Mouse (Mus musculus): ENCODE results near the gene Cdh4. TPM values are rescaled to one million over a fixed set of nuclear protein-coding genes. Genes with fewer than 3 reads are reported as not detected.
A peak's percentile ranks its signal among the peaks of the same experiment; 100 is the strongest.

Gene Cdh4
- polyA plus RNA-seq, 1 experiment from 2014 or later, result 3.7 TPM

DNA sequence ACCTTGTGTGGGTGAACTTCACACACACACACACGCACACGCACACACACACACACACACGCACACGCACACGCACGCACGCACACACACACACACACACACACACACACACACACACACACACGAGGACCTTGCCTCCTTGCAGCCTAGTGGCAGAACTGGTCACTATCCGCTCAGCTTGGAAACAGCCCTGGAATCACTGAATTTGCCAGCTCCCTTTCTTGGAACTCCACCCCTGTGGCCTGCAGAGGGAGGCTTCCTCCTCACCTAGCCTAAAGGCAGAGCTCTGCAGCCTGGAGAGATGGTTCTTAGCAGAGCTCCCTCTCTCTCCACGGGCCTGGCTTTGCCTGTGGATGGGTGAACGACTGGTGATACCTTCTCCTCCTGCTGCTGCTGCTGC lies 1.7 kb downstream of the Cdh4 start:
- H3K4me3 ChIP-seq (ENCODE audit: low read depth, low read length), result peak overlapping the region; percentile 63
- H3K4me2 ChIP-seq (ENCODE audit: low read depth, low read length), result peak overlapping the region; percentile 97
- WGBS, result 21% methylated on average over 11 of the region's 11 CpGs
- peak; percentile 24 for DNase-seq (ENCODE audit: low spot score)
- no peak overlapping the region; the same call in 1 of the 2 replicates for H3K9ac ChIP-seq (replicated peaks; ENCODE audit: low read length)
- no peaks in the 10 kb centered on the region for H3K36me3 ChIP-seq (replicated peaks; ENCODE audit: control insufficient read depth, insufficient read depth, low read depth, low read length)
- peaks cover 2% of the 10 kb centered on the region for H3K4me1 ChIP-seq (ENCODE audit: control insufficient read depth, insufficient read depth, low read length)
- no peak overlapping the region for H3K27ac ChIP-seq (replicated peaks; ENCODE audit: low read depth, low read length)
- no peak for ATAC-seq (replicated peaks; ENCODE audit: insufficient number of reproducible peaks, low FRiP score, low TSS enrichment, low read depth)
- H3K27me3 ChIP-seq (ENCODE audit: control insufficient read depth, insufficient read depth, low read length), result peaks cover 12% of the 10 kb centered on the region
- H3K9me3 ChIP-seq (replicated peaks; ENCODE audit: control insufficient read depth, low read length), result no peaks in the 10 kb centered on the region

GRCm38 (mm10) chr2:179448256-179448655 lies 6.0 kb downstream of the Cdh4 start:
- no peak for DNase-seq (ENCODE audit: low spot score)
- H3K36me3 ChIP-seq (replicated peaks; ENCODE audit: control insufficient read depth, insufficient read depth, low read depth, low read length), result no peaks in the 10 kb centered on the region

GRCm38 (mm10) chr2:179449018-179449417 lies 6.8 kb downstream of the Cdh4 start:
- no peaks in the 10 kb centered on the region for H3K36me3 ChIP-seq (replicated peaks; ENCODE audit: control insufficient read depth, insufficient read depth, low read depth, low read length)
- no peaks in the 10 kb centered on the region; the same call in 1 of the 2 replicates for H3K4me1 ChIP-seq (ENCODE audit: control insufficient read depth, insufficient read depth, low read length)
- H3K4me3 ChIP-seq (ENCODE audit: low read depth, low read length), result no peak overlapping the region
- H3K27me3 ChIP-seq (ENCODE audit: control insufficient read depth, insufficient read depth, low read length), result peaks cover 10% of the 10 kb centered on the region
- 96% methylated on average over 1 of the region's 1 CpGs for WGBS
- no peak overlapping the region for H3K9ac ChIP-seq (replicated peaks; ENCODE audit: low read length)
- ATAC-seq (replicated peaks; ENCODE audit: insufficient number of reproducible peaks, low FRiP score, low TSS enrichment, low read depth), result no peak
- no peak overlapping the region for H3K27ac ChIP-seq (replicated peaks; ENCODE audit: low read depth, low read length)
- no peak for DNase-seq (ENCODE audit: low spot score)
- H3K9me3 ChIP-seq (replicated peaks; ENCODE audit: control insufficient read depth, low read length), result no peaks in the 10 kb centered on the region
- no peak overlapping the region for H3K4me2 ChIP-seq (ENCODE audit: low read depth, low read length)

More at GRCm38 (mm10) chr2:179448256-179448655, 6.0 kb downstream of the Cdh4 start:
- no peak overlapping the region for H3K9ac ChIP-seq (replicated peaks; ENCODE audit: low read length)
- no peak for ATAC-seq (replicated peaks; ENCODE audit: insufficient number of reproducible peaks, low FRiP score, low TSS enrichment, low read depth)
- no peak overlapping the region for H3K27ac ChIP-seq (replicated peaks; ENCODE audit: low read depth, low read length)
- H3K27me3 ChIP-seq (ENCODE audit: control insufficient read depth, insufficient read depth, low read length), result peaks cover 12% of the 10 kb centered on the region
- H3K4me2 ChIP-seq (ENCODE audit: low read depth, low read length), result no peak overlapping the region
- no peaks in the 10 kb centered on the region for H3K9me3 ChIP-seq (replicated peaks; ENCODE audit: control insufficient read depth, low read length)
- H3K4me1 ChIP-seq (ENCODE audit: control insufficient read depth, insufficient read depth, low read length), result no peaks in the 10 kb centered on the region; the same call in 1 of the 2 replicates
- H3K4me3 ChIP-seq (ENCODE audit: low read depth, low read length), result no peak overlapping the region
- WGBS, result 94% methylated on average over 4 of the region's 4 CpGs

GRCm38 (mm10) chr2:179459196-179459595 lies 17.0 kb downstream of the Cdh4 start:
- Histone ChIP-seq H3K27me3 (ENCODE audit: control insufficient read depth, insufficient read depth, low read length) (no peaks in the 10 kb centered on the region), H3K27ac (replicated peaks; ENCODE audit: low read depth, low read length) (no peak overlapping the region), H3K9ac (replicated peaks; ENCODE audit: low read length) (no peak overlapping the region), H3K4me3 (ENCODE audit: low read depth, low read length) (no peak overlapping the region), H3K4me2 (ENCODE audit: low read depth, low read length) (no peak overlapping the region), H3K4me1 (ENCODE audit: control insufficient read depth, insufficient read depth, low read length) (no peaks in the 10 kb centered on the region), H3K36me3 (replicated peaks; ENCODE audit: control insufficient read depth, insufficient read depth, low read depth, low read length) (no peaks in the 10 kb centered on the region), H3K9me3 (replicated peaks; ENCODE audit: control insufficient read depth, low read length) (peaks cover 16% of the 10 kb centered on the region)
- DNase-seq (ENCODE audit: low spot score) (no peak), ATAC-seq (replicated peaks; ENCODE audit: insufficient number of reproducible peaks, low FRiP score, low TSS enrichment, low read depth) (no peak)
- 85% methylated on average over 4 of the region's 4 CpGs for WGBS

DNA sequence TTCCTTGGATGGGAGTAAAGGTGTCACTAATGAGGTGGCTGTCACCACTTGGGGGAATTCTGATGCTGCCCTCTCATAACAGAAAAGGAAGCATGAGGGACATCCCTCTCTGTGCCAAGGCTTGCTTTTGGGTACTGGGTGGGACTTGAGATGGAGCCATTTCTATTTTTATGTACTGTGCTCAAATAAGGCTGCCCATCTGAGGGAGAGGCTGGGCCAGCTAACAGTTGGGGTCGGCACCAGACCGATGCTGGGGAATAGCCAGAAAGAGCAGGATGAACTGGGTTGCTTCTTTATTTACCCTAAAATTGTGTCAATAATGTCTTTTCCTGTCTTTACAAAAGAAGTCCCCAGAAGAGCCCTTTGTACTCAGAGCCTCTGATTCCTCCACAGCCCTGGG lies 17.4 kb downstream of the Cdh4 start:
- DNase-seq (ENCODE audit: low spot score), result no peak
- Histone ChIP-seq H3K27me3 (ENCODE audit: control insufficient read depth, insufficient read depth, low read length) (no peaks in the 10 kb centered on the region), H3K9ac (replicated peaks; ENCODE audit: low read length) (no peak overlapping the region), H3K4me2 (ENCODE audit: low read depth, low read length) (no peak overlapping the region), H3K27ac (replicated peaks; ENCODE audit: low read depth, low read length) (no peak overlapping the region), H3K4me1 (ENCODE audit: control insufficient read depth, insufficient read depth, low read length) (no peaks in the 10 kb centered on the region), H3K36me3 (replicated peaks; ENCODE audit: control insufficient read depth, insufficient read depth, low read depth, low read length) (no peaks in the 10 kb centered on the region), H3K9me3 (replicated peaks; ENCODE audit: control insufficient read depth, low read length) (peaks cover 15% of the 10 kb centered on the region), H3K4me3 (ENCODE audit: low read depth, low read length) (no peak overlapping the region)
- whole genome bisulfite sequencing, result 92% methylated on average over 2 of the region's 2 CpGs
- no peak for ATAC-seq (replicated peaks; ENCODE audit: insufficient number of reproducible peaks, low FRiP score, low TSS enrichment, low read depth)

- DNase-seq (ENCODE audit: low spot score) (no peak), ATAC-seq (replicated peaks; ENCODE audit: insufficient number of reproducible peaks, low FRiP score, low TSS enrichment, low read depth) (no peak)
- Histone ChIP-seq H3K27me3 (ENCODE audit: control insufficient read depth, insufficient read depth, low read length) (no peaks in the 10 kb centered on the region), H3K9ac (replicated peaks; ENCODE audit: low read length) (no peak overlapping the region), H3K9me3 (replicated peaks; ENCODE audit: control insufficient read depth, low read length) (peaks cover 12% of the 10 kb centered on the region), H3K4me3 (ENCODE audit: low read depth, low read length) (no peak overlapping the region), H3K4me2 (ENCODE audit: low read depth, low read length) (no peak overlapping the region), H3K27ac (replicated peaks; ENCODE audit: low read depth, low read length) (no peak overlapping the region), H3K4me1 (ENCODE audit: control insufficient read depth, insufficient read depth, low read length) (no peaks in the 10 kb centered on the region), H3K36me3 (replicated peaks; ENCODE audit: control insufficient read depth, insufficient read depth, low read depth, low read length) (no peaks in the 10 kb centered on the region)
- 90% methylated on average over 4 of the region's 4 CpGs for WGBS
Observed at GRCm38 (mm10) chr2:179463514-179463913, 21.3 kb downstream of the Cdh4 start.

DNA sequence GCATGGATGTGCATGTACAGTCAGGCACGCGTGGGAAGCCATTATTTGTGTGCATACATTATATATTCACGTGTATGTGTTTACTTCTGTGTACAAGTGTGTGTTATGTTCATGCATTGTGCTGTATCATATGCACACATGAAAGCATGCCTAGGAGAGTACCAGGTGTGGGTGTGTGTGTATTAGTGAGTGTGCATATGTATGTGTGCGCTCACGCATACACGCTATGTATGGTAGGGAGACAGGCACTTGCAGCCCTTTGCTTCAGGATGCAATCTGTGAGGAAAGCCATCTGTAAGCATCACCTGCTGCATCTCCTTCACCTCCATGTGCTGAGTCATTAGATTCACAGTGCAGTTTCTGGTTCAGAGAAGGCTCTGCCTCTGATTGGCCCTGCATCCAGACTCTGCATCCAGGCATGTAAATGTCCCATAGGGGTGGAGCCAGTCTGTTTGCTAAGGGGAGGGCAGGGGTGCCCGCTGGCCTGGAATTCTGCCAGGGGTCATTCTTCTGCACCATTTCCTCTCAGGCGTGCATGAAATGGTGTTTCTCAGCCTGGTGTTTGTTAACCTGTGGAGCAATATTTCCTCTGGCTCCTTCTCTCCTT lies 25.7 kb downstream of the Cdh4 start:
- Histone ChIP-seq H3K9me3 (replicated peaks; ENCODE audit: control insufficient read depth, low read length) (peaks cover under 1% of the 10 kb centered on the region; the same call in 1 of the 2 replicates), H3K36me3 (replicated peaks; ENCODE audit: control insufficient read depth, insufficient read depth, low read depth, low read length) (no peaks in the 10 kb centered on the region), H3K9ac (replicated peaks; ENCODE audit: low read length) (no peak overlapping the region), H3K4me1 (ENCODE audit: control insufficient read depth, insufficient read depth, low read length) (no peaks in the 10 kb centered on the region), H3K4me2 (ENCODE audit: low read depth, low read length) (no peak overlapping the region), H3K27me3 (ENCODE audit: control insufficient read depth, insufficient read depth, low read length) (no peaks in the 10 kb centered on the region), H3K4me3 (ENCODE audit: low read depth, low read length) (no peak overlapping the region), H3K27ac (replicated peaks; ENCODE audit: low read depth, low read length) (no peak overlapping the region)
- WGBS, result 81% methylated on average over 8 of the region's 8 CpGs
- DNase-seq (ENCODE audit: low spot score) (no peak), ATAC-seq (replicated peaks; ENCODE audit: insufficient number of reproducible peaks, low FRiP score, low TSS enrichment, low read depth) (no peak)

DNA sequence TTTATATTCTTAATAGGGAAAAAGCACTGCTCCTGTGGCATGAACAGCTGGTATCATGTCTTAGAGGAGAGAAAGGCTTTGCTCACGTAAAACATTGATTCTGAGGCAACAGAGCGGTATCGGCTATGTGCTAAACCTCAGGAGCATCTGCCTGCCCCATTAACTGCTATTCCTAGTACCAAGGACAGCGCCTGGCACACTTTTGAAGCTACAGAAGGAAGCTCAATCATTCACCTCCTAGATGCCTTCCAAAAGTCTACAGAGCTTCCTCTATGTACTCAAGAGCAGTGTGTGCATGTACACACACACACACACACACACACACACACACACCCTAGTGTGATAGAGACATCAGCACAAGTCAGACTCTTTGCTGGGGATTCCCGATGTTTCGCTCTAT lies 34.4 kb downstream of the Cdh4 start:
- Histone ChIP-seq H3K27ac (replicated peaks; ENCODE audit: low read depth, low read length) (no peak overlapping the region), H3K4me3 (ENCODE audit: low read depth, low read length) (no peak overlapping the region), H3K4me2 (ENCODE audit: low read depth, low read length) (no peak overlapping the region), H3K9ac (replicated peaks; ENCODE audit: low read length) (no peak overlapping the region), H3K27me3 (ENCODE audit: control insufficient read depth, insufficient read depth, low read length) (no peaks in the 10 kb centered on the region), H3K4me1 (ENCODE audit: control insufficient read depth, insufficient read depth, low read length) (0 out of 2 replicates have a peak, but pooled peaks cover 2% of the 10 kb centered on the region), H3K36me3 (replicated peaks; ENCODE audit: control insufficient read depth, insufficient read depth, low read depth, low read length) (no peaks in the 10 kb centered on the region), H3K9me3 (replicated peaks; ENCODE audit: control insufficient read depth, low read length) (no peaks in the 10 kb centered on the region)
- no peak for ATAC-seq (replicated peaks; ENCODE audit: insufficient number of reproducible peaks, low FRiP score, low TSS enrichment, low read depth)
- WGBS, result 85% methylated on average over 6 of the region's 6 CpGs
- peak; percentile 70 for DNase-seq (ENCODE audit: low spot score)

Measured in embryonic facial prominence, embryonic 11.5 days (tissue).